Mouse (Mus musculus) erythroblast, embryonic 14.5 days (primary cell): ENCODE results near the gene Galnt9.

Experiments
- GATA1 ChIP-seq: IDR thresholded peaks from 2 replicates; pipeline ENCODE4 v1.6.1; 2012; ENCODE audit warnings: low read length, inconsistent platforms, mixed read lengths
- TAL1 ChIP-seq: IDR thresholded peaks from 3 replicates; pipeline ENCODE4 v1.6.1; 2012; ENCODE audit warnings: low read length, inconsistent platforms, mixed read lengths

DNA sequence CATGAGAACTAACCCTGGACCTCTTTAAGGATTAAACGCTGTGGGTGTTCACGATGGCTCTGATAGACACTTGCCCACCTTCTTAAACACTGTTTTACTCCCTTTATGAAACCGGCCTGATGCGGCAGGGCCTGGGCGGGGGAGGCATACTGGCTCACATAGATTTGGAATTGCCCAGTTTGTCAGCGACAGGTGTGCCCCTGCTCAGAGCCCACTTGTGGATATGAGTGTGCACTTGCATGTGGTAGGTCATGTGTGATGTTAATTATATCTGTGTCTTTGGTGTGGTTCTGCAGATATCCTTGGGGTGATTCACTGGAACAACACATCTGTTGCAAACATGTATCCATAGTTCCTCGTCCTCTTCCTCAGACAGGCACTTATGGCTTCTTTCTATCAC, 66.3 kb downstream of the Galnt9 start:
- TF ChIP-seq GATA1 (no peak), TAL1 (no peak)
